Mouse (Mus musculus) midbrain, embryonic 13.5 days (tissue): ENCODE measurements around the gene Arvcf. TPM values are rescaled to one million over a fixed set of nuclear protein-coding genes. Genes with fewer than 3 reads are reported as not detected.

Experiments used
- ATAC-seq: fragments of 200-750 bp; cut with Nextera tagmentation; 2 replicates; pipeline ENCODE4 v1.8.0; 2017; ENCODE audit warnings: mild to moderate bottlenecking, moderate TSS enrichment, moderate library complexity
- H3K27ac ChIP-seq: fragments of 300-500 bp; sonication (generic); 2 replicates; pipeline ENCODE4 v1.5.1; 2015; ENCODE audit warnings: inconsistent platforms, mild to moderate bottlenecking, moderate library complexity
- H3K27me3 ChIP-seq: fragments of 300-500 bp; sonication (generic); 2 replicates; pipeline ENCODE4 v1.6.1; 2015; ENCODE audit warnings: mild to moderate bottlenecking, inconsistent platforms
- H3K36me3 ChIP-seq: fragments of 300-500 bp; sonication (generic); 2 replicates; pipeline ENCODE4 v1.6.1; 2015; ENCODE audit warnings: mild to moderate bottlenecking, inconsistent platforms
- H3K4me1 ChIP-seq: fragments of 300-500 bp; sonication (generic); replicated peaks from 2 replicates; pipeline ENCODE4 v1.6.1; 2015; ENCODE audit warnings: inconsistent platforms
- H3K4me2 ChIP-seq: fragments of 300-500 bp; sonication (generic); replicated peaks from 2 replicates; pipeline ENCODE4 v1.6.1; 2015; ENCODE audit warnings: moderate library complexity, mild to moderate bottlenecking, inconsistent platforms
- H3K4me3 ChIP-seq: fragments of 300-500 bp; sonication (generic); replicated peaks from 2 replicates; pipeline ENCODE4 v1.5.1; 2015; ENCODE audit warnings: mild to moderate bottlenecking, inconsistent platforms
- H3K9ac ChIP-seq: fragments of 300-500 bp; sonication (generic); replicated peaks from 2 replicates; pipeline ENCODE4 v1.6.1; 2015; ENCODE audit warnings: mild to moderate bottlenecking, inconsistent platforms
- H3K9me3 ChIP-seq: fragments of 300-500 bp; sonication (generic); 2 replicates; pipeline ENCODE4 v1.6.1; 2016; ENCODE audit warnings: mild to moderate bottlenecking, inconsistent platforms
- WGBS: fragments of 180-500 bp; shearing (Covaris S2); methylation state at CpG from one replicate; pipeline ENCODE4 v1.1.7; 2015; 5-methylcytosine and 5-hydroxymethylcytosine counted together
- polyA plus RNA-seq: library from polyadenylated mRNA; unstranded; fragments of >200 nt; fragmentation: Nextera tagmentation; extraction: Ambion mirVana; gene quantifications from 2 replicates; pipeline ENCODE4 v1.2.1, GENCODE M21; 2015

The Arvcf gene
- polyA plus RNA-seq, 1 experiment from 2014 or later = 111 TPM

DNA sequence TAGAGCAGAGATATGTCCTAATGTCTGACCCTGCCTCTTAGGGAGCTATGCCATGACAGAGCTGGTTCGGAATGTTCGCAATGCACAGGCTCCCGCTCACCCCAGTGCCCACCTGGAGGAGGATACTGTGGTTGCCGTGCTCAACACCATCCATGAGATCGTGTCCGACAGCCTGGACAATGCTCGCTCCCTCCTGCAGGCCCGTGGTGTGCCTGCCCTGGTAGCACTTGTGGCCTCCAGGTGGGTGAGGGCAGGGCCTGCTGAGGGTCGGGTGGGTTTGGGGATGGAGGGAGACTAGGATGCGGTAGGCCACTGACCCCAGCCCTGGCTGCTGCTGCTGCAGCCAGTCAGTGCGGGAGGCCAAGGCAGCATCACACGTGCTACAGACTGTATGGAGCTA is 55.3 kb downstream of the Arvcf start:
- Histone ChIP-seq H3K4me1 (peaks cover 44% of the 10 kb centered on the region), H3K27ac (no peak overlapping the region), H3K4me3 (no peak overlapping the region), H3K9ac (no peak overlapping the region), H3K4me2 (no peak overlapping the region), H3K9me3 (no peaks in the 10 kb centered on the region), H3K27me3 (no peaks in the 10 kb centered on the region), H3K36me3 (peaks cover 91% of the 10 kb centered on the region)
- no peak for ATAC-seq
- 91% methylated on average over 12 of the region's 12 CpGs for WGBS

DNA sequence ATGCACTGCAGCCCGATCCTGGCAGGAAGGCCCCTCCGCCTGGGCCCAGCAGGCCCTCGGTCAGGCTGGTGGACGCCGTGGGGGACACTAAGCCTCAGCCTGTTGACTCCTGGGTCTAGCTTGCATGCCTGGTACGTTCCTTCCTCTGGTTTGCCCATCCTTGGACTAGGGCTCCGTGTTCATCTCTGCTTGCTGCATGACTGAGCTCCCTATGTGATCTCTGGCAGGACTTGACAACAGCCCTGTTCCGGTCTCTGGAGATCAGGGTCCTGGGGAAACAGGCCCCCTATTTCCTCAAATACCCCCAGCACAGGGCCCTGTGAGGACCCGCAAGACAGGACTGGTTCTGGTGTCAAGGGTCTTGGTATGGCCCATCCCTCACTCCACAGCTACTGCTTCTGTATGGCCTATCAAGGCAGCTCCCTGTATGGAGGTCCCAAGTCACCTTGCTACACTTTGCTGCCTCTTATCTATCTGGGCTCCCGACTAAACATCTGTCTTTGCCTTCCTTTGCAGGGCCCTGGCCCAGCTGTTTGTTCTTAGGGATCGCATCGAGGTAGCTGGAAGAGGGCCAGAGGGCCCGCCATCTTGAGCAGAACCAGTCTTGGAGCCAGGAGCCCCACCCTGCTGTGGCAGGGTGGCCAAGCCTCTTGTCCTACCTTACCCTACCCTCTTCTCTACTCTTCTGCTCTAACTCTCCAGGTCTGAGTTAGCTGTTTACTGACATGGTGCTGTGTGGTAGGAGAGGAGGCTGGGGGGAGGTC is 57.3 kb downstream of the Arvcf start:
- H3K9ac ChIP-seq = no peak overlapping the region
- no peaks in the 10 kb centered on the region for H3K9me3 ChIP-seq
- peak overlapping the region; percentile 69 for H3K27ac ChIP-seq
- H3K36me3 ChIP-seq = peaks cover 85% of the 10 kb centered on the region
- ATAC-seq = no peak
- H3K27me3 ChIP-seq = no peaks in the 10 kb centered on the region
- H3K4me2 ChIP-seq = no peak overlapping the region
- no peak overlapping the region for H3K4me3 ChIP-seq
- H3K4me1 ChIP-seq = peaks cover 39% of the 10 kb centered on the region
- 88% methylated on average over 13 of the region's 13 CpGs for WGBS

DNA sequence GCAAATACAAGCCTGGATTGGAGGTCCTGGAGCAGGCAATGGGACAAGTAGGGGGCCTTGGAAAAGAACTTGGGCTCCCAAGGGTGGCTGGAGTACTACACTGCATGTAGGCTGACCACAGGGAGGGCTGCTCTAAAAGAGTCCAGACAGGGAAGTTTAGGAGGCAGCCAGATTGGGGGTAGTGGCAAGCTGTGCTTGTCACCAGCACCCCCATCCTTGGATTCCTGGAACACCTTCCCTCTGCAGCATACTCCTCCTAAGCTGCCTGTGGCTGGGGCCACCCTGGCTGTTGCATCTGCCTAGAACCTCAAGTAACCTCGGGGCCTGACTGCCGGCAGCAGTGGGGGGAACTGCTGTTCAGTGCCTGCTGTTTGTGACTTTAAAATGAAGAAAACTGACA is 57.9 kb downstream of the Arvcf start:
- Histone ChIP-seq H3K9ac (0 out of 2 replicates have a peak overlapping the region, but pooled peaks have one; percentile 16), H3K27ac (peak overlapping the region; percentile 69)
- no peak for ATAC-seq

DNA sequence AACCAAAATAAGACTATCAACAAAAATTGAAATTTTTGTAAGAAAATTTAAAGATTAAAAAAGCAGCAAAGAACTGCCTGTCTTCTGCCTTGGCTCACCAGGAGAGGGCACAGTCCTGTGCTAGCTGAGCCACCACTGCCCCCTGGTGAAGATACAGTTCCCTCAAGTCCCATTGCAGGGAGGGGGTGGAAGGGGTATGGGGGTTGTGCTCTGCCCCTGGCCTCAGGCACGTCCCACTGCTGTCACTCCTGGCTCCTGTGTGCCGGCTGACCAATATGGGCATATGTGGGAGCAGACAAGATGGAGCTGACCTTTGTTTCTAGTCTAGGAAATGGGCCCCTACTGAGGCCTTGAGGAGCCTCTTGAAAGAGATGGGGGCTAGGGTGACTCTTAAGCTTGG is 58.3 kb downstream of the Arvcf start:
- H3K27me3 ChIP-seq = no peaks in the 10 kb centered on the region
- H3K36me3 ChIP-seq = peaks cover 87% of the 10 kb centered on the region
- H3K9ac ChIP-seq = no peak overlapping the region
- H3K9me3 ChIP-seq = no peaks in the 10 kb centered on the region
- H3K4me1 ChIP-seq = peaks cover 39% of the 10 kb centered on the region
- 8% methylated on average over 2 of the region's 2 CpGs for WGBS
- peak; percentile 32; the same call in 1 of the 2 replicates for ATAC-seq
- no peak overlapping the region for H3K4me3 ChIP-seq
- H3K4me2 ChIP-seq = no peak overlapping the region
- H3K27ac ChIP-seq = 0 out of 2 replicates have a peak overlapping the region, but pooled peaks have one; percentile 21

More for the DNA sequence above, 57.9 kb downstream of the Arvcf start:
- H3K4me2 ChIP-seq = no peak overlapping the region
- 59% methylated on average over 2 of the region's 2 CpGs for WGBS
- H3K36me3 ChIP-seq = peaks cover 88% of the 10 kb centered on the region
- H3K4me1 ChIP-seq = peaks cover 39% of the 10 kb centered on the region
- H3K9me3 ChIP-seq = no peaks in the 10 kb centered on the region
- no peak overlapping the region for H3K4me3 ChIP-seq
- H3K27me3 ChIP-seq = no peaks in the 10 kb centered on the region

DNA sequence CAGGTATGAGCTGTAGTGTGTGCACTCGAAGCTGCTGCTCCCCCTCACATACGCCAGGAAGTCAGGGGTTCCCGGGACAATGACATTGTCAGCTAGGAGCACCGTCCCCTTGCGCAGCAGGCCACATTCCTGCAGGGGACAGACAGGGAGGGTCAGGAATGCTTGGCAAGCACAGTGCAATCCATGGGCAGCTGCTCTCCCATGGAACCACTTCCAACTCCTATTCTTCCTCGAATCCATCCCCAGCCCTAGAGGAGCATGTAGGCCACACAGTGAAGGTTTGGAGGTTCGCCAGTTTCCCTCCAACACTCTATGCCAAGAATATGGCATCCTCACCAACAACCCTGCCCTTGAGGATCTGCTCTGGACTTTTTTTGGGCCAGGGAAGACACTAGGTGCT is 59.9 kb downstream of the Arvcf start:
- ATAC-seq = no peak
- Histone ChIP-seq H3K9ac (no peak overlapping the region), H3K27me3 (no peaks in the 10 kb centered on the region), H3K4me2 (no peak overlapping the region), H3K27ac (peak overlapping the region; percentile 60), H3K4me3 (no peak overlapping the region), H3K36me3 (peaks cover 77% of the 10 kb centered on the region), H3K9me3 (no peaks in the 10 kb centered on the region), H3K4me1 (peaks cover 40% of the 10 kb centered on the region)
- 72% methylated on average over 7 of the region's 7 CpGs for WGBS

DNA sequence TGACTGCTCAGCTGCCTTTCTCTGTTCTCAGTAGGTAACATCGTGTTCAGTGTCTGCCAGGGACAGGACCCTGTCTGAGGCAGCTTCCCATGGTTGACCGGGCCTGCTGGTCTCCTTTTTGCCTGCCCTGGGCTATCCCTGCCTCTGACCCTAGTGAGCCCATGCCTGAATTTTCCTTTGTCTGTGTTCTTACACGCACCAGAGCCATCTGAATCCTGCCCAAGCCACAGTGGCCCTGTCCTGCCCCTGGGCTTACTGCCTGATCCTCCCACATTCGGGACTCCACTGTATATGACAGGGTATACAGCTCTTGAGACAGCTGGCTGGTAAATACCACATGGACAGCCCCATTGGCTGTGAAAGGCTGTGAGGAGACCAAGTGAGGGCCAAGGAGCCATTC is 61.8 kb downstream of the Arvcf start:
- Histone ChIP-seq H3K4me3 (no peak overlapping the region), H3K9me3 (no peaks in the 10 kb centered on the region), H3K4me1 (peaks cover 40% of the 10 kb centered on the region), H3K4me2 (no peak overlapping the region), H3K9ac (no peak overlapping the region), H3K27me3 (no peaks in the 10 kb centered on the region), H3K27ac (peak overlapping the region; percentile 60), H3K36me3 (peaks cover 63% of the 10 kb centered on the region)
- 65% methylated on average over 4 of the region's 4 CpGs for WGBS
- ATAC-seq = no peak

DNA sequence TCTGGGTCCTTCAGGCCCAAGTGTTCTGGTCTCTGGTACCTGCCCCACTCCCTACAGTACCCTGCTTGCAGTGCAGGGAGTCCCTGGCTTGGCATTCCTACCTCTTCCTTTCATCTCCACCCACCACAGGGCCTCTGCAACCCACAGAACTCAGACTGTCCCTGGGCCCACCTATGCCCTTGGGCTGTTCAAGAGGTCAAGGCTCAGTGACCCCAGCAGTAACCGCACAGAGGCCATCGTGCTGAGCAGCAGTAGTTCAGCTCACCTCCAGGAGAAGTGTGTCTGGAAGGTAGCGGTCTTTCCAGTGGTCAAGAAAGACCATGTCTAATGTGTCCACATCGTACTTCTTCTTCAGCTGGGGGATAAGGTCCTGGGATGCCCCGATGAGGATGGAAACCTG is 62.4 kb downstream of the Arvcf start:
- H3K27ac ChIP-seq = peak overlapping the region; percentile 62; the same call in 1 of the 2 replicates
- H3K36me3 ChIP-seq = peaks cover 59% of the 10 kb centered on the region
- H3K4me1 ChIP-seq = peaks cover 38% of the 10 kb centered on the region
- no peaks in the 10 kb centered on the region for H3K9me3 ChIP-seq
- H3K4me3 ChIP-seq = no peak overlapping the region
- H3K9ac ChIP-seq = peak overlapping the region; percentile 41; the same call in 1 of the 2 replicates
- no peak for ATAC-seq
- 73% methylated on average over 5 of the region's 5 CpGs for WGBS
- no peak overlapping the region for H3K4me2 ChIP-seq
- no peaks in the 10 kb centered on the region for H3K27me3 ChIP-seq

DNA sequence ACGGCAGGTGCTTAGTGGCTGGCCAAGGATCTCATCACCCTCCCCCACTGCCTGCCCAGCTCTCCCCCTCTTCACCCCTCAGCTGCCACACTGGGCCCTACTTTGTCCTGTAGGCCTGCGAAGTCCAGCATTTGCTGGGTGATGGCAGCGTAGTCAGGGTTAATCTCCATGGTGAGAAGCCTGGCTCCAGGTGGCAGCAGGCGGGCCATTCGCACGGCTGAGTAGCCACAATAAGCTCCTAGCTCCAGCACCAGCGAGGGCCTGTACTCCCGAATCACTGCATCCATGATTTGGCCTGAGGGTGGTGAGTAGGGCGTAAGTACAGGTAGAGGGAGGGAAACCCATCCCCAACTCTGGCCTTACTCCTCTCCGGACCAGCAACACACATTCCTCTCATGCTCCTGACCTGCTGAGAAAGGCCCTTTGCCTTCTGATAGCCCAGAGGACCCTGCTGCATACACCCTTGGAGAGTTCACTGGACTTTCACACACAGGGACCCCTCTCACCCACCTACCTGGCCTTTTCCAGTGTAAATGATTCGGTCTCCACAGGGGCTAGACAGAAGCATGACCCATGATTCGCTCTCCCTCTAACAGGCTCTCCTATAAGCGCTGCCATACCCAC is 63.2 kb downstream of the Arvcf start:
- Histone ChIP-seq H3K9ac (peak overlapping the region; percentile 41; the same call in 1 of the 2 replicates), H3K4me1 (peaks cover 32% of the 10 kb centered on the region), H3K36me3 (peaks cover 58% of the 10 kb centered on the region), H3K27ac (peak overlapping the region; percentile 62), H3K4me2 (no peak overlapping the region), H3K4me3 (no peak overlapping the region), H3K9me3 (no peaks in the 10 kb centered on the region), H3K27me3 (no peaks in the 10 kb centered on the region)
- 51% methylated on average over 13 of the region's 13 CpGs for whole genome bisulfite sequencing
- ATAC-seq = peak; percentile 22

DNA sequence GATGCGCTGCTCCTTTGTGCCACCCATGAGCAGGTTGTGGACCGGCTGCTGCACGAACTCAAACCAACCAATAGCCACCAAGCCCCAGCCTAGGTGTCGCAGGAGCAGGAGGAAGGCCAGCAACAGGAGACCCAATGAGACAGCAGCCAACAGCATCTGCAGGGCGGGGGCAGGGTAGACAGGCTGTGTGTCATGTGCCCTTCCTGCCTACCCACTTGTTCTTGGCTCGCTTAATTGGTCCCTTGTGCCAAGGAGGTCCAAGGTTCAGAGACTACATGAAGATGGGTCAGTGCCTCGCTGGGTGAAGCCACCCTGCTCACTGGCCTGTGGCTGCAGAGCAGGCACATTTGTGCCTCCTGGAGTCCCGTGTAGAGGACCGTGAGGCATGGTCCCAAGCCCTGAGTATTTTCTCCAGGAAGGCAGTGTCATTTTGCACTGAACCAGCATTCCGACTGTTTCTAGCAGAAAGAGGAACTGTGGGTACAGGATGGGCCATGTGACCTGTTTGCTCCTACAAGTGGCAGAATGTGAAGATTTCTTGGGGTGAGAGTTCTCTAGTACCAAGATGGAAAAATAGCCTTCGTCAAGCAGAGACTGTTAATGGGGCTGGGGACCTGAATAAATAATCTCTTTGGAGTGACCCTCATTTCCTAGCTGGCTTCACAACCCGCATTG is 64.0 kb downstream of the Arvcf start:
- Histone ChIP-seq H3K4me1 (peaks cover 32% of the 10 kb centered on the region), H3K4me2 (no peak overlapping the region), H3K27ac (peak overlapping the region; percentile 62; the same call in 1 of the 2 replicates), H3K27me3 (no peaks in the 10 kb centered on the region), H3K36me3 (peaks cover 58% of the 10 kb centered on the region), H3K9me3 (no peaks in the 10 kb centered on the region), H3K9ac (no peak overlapping the region), H3K4me3 (no peak overlapping the region)
- ATAC-seq = 0 out of 2 replicates have a peak, but pooled peaks have one; percentile 10
- WGBS = 87% methylated on average over 12 of the region's 12 CpGs

DNA sequence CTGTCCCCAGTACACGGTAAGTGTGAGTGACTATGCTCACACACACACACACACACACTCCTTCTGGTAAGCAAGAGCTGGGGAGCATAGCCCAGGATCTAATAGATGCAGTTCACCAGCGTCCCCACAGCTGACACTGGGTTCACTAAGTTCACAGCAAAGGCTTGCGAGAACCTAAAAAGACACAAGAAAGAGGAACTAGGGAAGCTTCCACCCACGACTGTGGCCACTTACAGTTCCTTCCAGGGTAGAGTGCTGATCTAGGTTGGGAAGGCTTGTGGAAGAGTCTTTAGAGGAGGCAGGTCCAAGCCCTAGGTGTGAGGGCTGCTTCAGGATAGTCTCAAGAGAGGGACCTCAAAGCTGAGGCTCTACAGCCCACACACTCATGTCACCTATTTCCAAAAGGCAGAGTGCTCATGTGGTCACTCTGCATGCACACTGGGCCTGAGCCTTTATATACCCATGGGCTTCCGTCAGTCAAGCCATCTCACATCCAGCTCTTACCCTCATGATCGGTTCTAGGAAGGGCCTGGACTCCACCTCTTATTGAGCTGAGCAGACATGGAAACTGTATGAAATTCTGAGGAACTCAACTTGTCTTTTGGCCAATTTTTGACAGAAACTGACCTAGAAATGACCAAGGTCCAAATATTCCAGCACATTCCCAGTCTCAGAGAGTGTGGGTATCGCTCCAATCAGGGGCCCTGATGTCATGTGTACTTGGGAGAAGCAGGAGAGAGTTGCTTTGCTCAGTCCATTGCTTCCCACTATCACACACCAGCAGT is 65.2 kb downstream of the Arvcf start:
- no peak overlapping the region for H3K27ac ChIP-seq
- peaks cover 32% of the 10 kb centered on the region for H3K4me1 ChIP-seq
- 89% methylated on average over 7 of the region's 7 CpGs for WGBS
- H3K36me3 ChIP-seq = peaks cover 55% of the 10 kb centered on the region
- ATAC-seq = no peak
- no peak overlapping the region for H3K4me3 ChIP-seq
- H3K4me2 ChIP-seq = no peak overlapping the region
- no peak overlapping the region for H3K9ac ChIP-seq
- H3K27me3 ChIP-seq = no peaks in the 10 kb centered on the region
- H3K9me3 ChIP-seq = no peaks in the 10 kb centered on the region

DNA sequence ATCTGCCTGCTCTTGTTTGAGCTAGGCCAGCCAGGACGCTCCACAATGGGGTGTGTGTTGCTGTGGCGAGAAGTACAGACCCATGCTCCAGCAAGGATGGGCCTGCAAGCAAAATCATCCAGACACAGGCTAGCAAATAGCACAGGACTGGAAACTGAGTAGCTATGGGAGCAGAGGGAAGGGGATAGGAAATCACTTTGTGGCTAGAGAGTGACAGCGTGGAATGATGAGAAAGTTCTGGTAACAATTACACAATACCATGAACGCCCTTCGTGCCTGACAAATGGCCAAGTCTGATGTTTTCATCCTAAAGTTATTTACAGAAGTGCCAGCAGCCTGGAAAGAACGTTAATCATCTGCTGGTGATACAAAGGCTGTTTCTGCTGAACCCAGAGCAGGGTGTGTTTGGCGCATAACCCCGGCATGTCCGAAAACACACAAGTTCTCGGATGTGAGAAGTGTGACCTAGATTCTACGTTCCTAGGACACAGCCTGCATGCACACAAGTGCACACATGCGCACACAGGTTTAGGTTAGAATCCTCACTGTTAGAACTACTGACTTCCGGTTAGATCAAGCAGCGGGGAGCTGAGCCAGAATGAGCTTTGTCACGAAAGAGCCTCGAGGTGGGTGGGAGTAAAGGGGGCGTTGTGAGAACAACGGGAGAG is 68.2 kb downstream of the Arvcf start:
- Histone ChIP-seq H3K9me3 (no peaks in the 10 kb centered on the region), H3K4me2 (no peak overlapping the region), H3K27me3 (no peaks in the 10 kb centered on the region), H3K4me1 (peaks cover 14% of the 10 kb centered on the region), H3K27ac (no peak overlapping the region), H3K36me3 (peaks cover 40% of the 10 kb centered on the region), H3K4me3 (no peak overlapping the region), H3K9ac (no peak overlapping the region)
- WGBS = 90% methylated on average over 18 of the region's 18 CpGs
- ATAC-seq = no peak
